Mouse (Mus musculus): ENCODE data around the gene Samd1. TPM values are rescaled to one million over a fixed set of nuclear protein-coding genes. Genes with fewer than 3 reads are reported as not detected.

The Samd1 gene
- polyA plus RNA-seq, 1 experiment from 2014 or later = 8.5 TPM

MicroRNAs encoded within 50 kb of the gene (microRNA counts, 519-probe panel; counts per million panel counts)
- 322 counts per million, percentile 70 among the panel's probes with 10 or more counts for microRNA mmu-miR-1199

Small RNA genes within 50 kb of the gene (microRNA-seq; reads per million reads assigned to microRNA genes)
- gene Mir1199 (0.84 reads per million), gene Mir8111 (3.1 reads per million, percentile 5 among the genes with 10 or more reads in this experiment)

Other genes starting within 250 kb of the Samd1 start
- 10.4 and 13.0 TPM in 2 replicates for gene Adgrl1, start 97.6 kb upstream of the Samd1 start, polyA plus RNA-seq (2014; fragmentation: Nextera tagmentation; extraction: Ambion mirVana)
- 0.51 and 0.66 TPM in 2 replicates for gene Gm10644, start 42.5 kb upstream of the Samd1 start, polyA plus RNA-seq (2014; fragmentation: Nextera tagmentation; extraction: Ambion mirVana)
- 57.2 and 60.7 TPM in 2 replicates for gene Asf1b, start 42.2 kb upstream of the Samd1 start, polyA plus RNA-seq (2014; fragmentation: Nextera tagmentation; extraction: Ambion mirVana)
- 160 and 211 TPM in 2 replicates for gene Prkaca, start 24.7 kb upstream of the Samd1 start, polyA plus RNA-seq (2014; fragmentation: Nextera tagmentation; extraction: Ambion mirVana)
- 0.69 and 0.80 TPM in 2 replicates for gene 1700067K01Rik, start 3.8 kb downstream of the Samd1 start, polyA plus RNA-seq (2014; fragmentation: Nextera tagmentation; extraction: Ambion mirVana)
- 0.16 and 0.20 TPM in 2 replicates for gene 2210011C24Rik, start 14.5 kb downstream of the Samd1 start, polyA plus RNA-seq (2014; fragmentation: Nextera tagmentation; extraction: Ambion mirVana)
- gene Palm3, start 23.8 kb downstream of the Samd1 start, polyA plus RNA-seq (2014; fragmentation: Nextera tagmentation; extraction: Ambion mirVana) = 0.13 and 1.2 TPM in 2 replicates
- 6.1 and 6.3 TPM in 2 replicates for gene Il27ra, start 44.9 kb downstream of the Samd1 start, polyA plus RNA-seq (2014; fragmentation: Nextera tagmentation; extraction: Ambion mirVana)
- gene Rln3, start 47.3 kb downstream of the Samd1 start, polyA plus RNA-seq (2014; fragmentation: Nextera tagmentation; extraction: Ambion mirVana) = not detected in 2 replicates
- gene Gm10643, start 67.5 kb downstream of the Samd1 start, polyA plus RNA-seq (2014; fragmentation: Nextera tagmentation; extraction: Ambion mirVana) = 1.1 and 1.6 TPM in 2 replicates
- 6.1 and 6.3 TPM in 2 replicates for gene Rfx1, start 69.2 kb downstream of the Samd1 start, polyA plus RNA-seq (2014; fragmentation: Nextera tagmentation; extraction: Ambion mirVana)
- 6.3 and 6.4 TPM in 2 replicates for gene Dcaf15, start 107.1 kb downstream of the Samd1 start, polyA plus RNA-seq (2014; fragmentation: Nextera tagmentation; extraction: Ambion mirVana)
- gene Podnl1, start 128.3 kb downstream of the Samd1 start, polyA plus RNA-seq (2014; fragmentation: Nextera tagmentation; extraction: Ambion mirVana) = 0.08 and 0.16 TPM in 2 replicates
- 9.3 and 11.8 TPM in 2 replicates for gene Cc2d1a, start 150.3 kb downstream of the Samd1 start, polyA plus RNA-seq (2014; fragmentation: Nextera tagmentation; extraction: Ambion mirVana)
- gene 4930432K21Rik, start 150.4 kb downstream of the Samd1 start, polyA plus RNA-seq (2014; fragmentation: Nextera tagmentation; extraction: Ambion mirVana) = 0.43 and 0.63 TPM in 2 replicates
- gene Nanos3, start 187.5 kb downstream of the Samd1 start, polyA plus RNA-seq (2014; fragmentation: Nextera tagmentation; extraction: Ambion mirVana) = 2.4 and 3.8 TPM in 2 replicates
- gene Zswim4, start 239.4 kb downstream of the Samd1 start, polyA plus RNA-seq (2014; fragmentation: Nextera tagmentation; extraction: Ambion mirVana) = 6.7 and 7.3 TPM in 2 replicates